Mouse (Mus musculus) kidney, adult 2 months (tissue): ENCODE measurements around the gene Gys2.

ENCODE experiments used
- CTCF ChIP-seq: fragments of 200-500 bp; conservative IDR thresholded peaks from 2 replicates; pipeline ENCODE4 v1.5.1; 2011; ENCODE audit warnings: low read depth, mild to moderate bottlenecking, control low read depth, low read length, moderate library complexity, mixed read lengths; ENCODE audit not compliant: insufficient read depth, insufficient read length
- POLR2A ChIP-seq: fragments of 200-500 bp; IDR thresholded peaks from one replicate; pipeline ENCODE4 v1.6.1; 2011; ENCODE audit warnings: low read depth, low read length, control low read depth

DNA sequence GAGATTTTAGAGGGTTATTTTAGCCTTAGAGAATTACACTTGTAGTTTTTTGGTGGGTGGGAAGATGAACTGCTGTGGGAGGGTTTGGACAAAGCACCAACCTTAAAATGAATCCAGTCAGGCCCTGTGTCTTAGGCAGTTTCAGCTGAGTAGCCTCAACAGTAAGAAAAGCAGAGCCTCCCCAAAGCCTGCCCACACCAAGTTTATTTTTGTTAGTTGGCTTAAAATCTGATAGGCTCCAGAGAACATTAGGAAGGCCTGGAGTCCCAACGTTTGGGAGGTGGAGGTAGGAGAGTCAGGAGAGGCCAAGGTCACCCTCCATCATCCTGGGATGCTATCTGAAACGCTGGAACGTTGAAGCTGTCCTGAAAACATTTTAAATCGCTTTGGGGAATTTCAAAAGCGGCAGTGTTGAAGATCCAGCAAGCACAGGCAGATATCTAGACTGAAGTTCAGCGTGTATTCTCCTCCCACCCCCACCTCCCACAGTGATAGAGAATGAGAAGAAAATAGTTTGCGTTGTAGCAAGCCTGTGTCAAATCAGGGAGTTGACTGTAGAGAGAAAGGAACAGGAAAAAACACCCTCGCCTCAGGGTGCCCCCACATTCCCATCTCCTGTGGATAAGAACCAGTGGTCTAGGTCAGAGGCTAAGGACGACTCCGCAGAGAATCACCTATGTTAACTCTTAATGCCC lies 33.6 kb upstream of the Gys2 start:
- TF ChIP-seq CTCF (no peak), POLR2A (no peak)
